Mouse (Mus musculus): ENCODE results near the gene Zrsr2.

The Zrsr2 gene

DNA sequence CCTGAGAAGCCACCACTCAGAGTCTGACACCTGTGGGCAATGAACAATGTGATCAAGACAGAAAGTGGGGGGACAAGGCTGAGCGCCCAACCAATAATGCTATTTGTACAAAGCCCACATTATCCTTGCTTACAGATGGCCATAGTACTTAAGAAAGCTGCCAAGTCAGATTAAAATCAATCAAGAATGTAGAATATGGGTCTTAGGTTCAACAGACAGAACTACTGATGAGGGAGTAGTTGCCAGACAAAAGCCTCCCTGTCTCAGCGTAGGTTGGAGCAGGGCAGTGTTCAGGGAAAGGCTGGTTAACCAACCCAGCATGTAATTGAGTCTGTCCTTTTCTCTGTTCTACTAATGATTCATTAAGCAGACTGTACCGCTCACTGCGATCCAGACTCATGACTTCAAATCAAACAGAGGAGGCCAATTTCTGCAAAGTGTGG, 72.9 kb downstream of the Zrsr2 start:
- no peak for DNase-seq (ENCODE audit: low read depth, low spot score)

Measured in telencephalon, adult 2 months (tissue).